ENCODE assay signal across 35 mouse cellular contexts in genomic region chr17:25215431-25215830, GRCm38 (mm10). TPM values are rescaled to one million over a fixed set of nuclear protein-coding genes. Genes with fewer than 3 reads are reported as not detected.
"Had no signal": no experiment of that assay in that cellular context is flagged by ENCODE, and none has a peak within 500 bp of the region (broad histone marks: within the 10 kb centered on the region; RNA-seq: fewer than 3 reads in every experiment).

No protein-coding gene starts in this region.

- H3K27ac ChIP-seq: embryonic facial prominence, embryonic 10.5 days; embryonic facial prominence, embryonic 12.5 days; embryonic facial prominence, embryonic 13.5 days; embryonic facial prominence, embryonic 15.5 days; forebrain, embryonic 10.5 days; forebrain, embryonic 12.5 days; forebrain, embryonic 13.5 days; forebrain, embryonic 15.5 days; gastrocnemius, adult 2 months; heart, adult 2 months; heart, embryonic 10.5 days had no signal

- H3K9ac ChIP-seq: embryonic facial prominence, embryonic 12.5 days; embryonic facial prominence, embryonic 13.5 days; embryonic facial prominence, embryonic 15.5 days; forebrain, embryonic 12.5 days; forebrain, embryonic 13.5 days; forebrain, embryonic 15.5 days; forebrain, postnatal 0 days had no signal

- H3K27me3 ChIP-seq: embryonic facial prominence, embryonic 12.5 days; embryonic facial prominence, embryonic 13.5 days; embryonic facial prominence, embryonic 15.5 days; forebrain, embryonic 12.5 days; forebrain, embryonic 13.5 days; forebrain, embryonic 15.5 days had no signal

- H3K9me3 ChIP-seq: embryonic facial prominence, embryonic 10.5 days; embryonic facial prominence, embryonic 12.5 days; embryonic facial prominence, embryonic 13.5 days; embryonic facial prominence, embryonic 15.5 days; forebrain, embryonic 10.5 days; forebrain, embryonic 12.5 days; forebrain, embryonic 13.5 days; forebrain, embryonic 15.5 days; heart, embryonic 10.5 days had no signal

- DNase-seq: cerebellum, postnatal 10 days; cerebellum, postnatal 14 days; cerebellum, postnatal 25 days; cerebellum, postnatal 36 days; embryo, embryonic 11 days; forebrain, postnatal 0 days; gastrocnemius, adult 2 months; gastrocnemius, postnatal 10 days; gastrocnemius, postnatal 14 days; gastrocnemius, postnatal 25 days; gastrocnemius, postnatal 36 days; heart, adult 18-20 months; heart, adult 2 months had no signal

- H3K4me3 ChIP-seq: embryonic facial prominence, embryonic 10.5 days; embryonic facial prominence, embryonic 12.5 days; embryonic facial prominence, embryonic 13.5 days; embryonic facial prominence, embryonic 15.5 days; erythroblast, embryonic 14.5 days; forebrain, embryonic 10.5 days; forebrain, embryonic 12.5 days; forebrain, embryonic 13.5 days; forebrain, embryonic 15.5 days; gastrocnemius, adult 2 months; heart, adult 2 months; heart, embryonic 10.5 days had no signal

- H3K4me1 ChIP-seq: embryonic facial prominence, embryonic 10.5 days; embryonic facial prominence, embryonic 12.5 days; embryonic facial prominence, embryonic 13.5 days; embryonic facial prominence, embryonic 15.5 days; forebrain, embryonic 10.5 days; forebrain, embryonic 12.5 days; forebrain, embryonic 13.5 days; forebrain, embryonic 15.5 days; heart, embryonic 10.5 days had no signal

RNA-seq across cellular contexts. Expression of gene Gm38655, which starts 40.2 kb away (rescaled TPM):
- total RNA-seq: common myeloid progenitor, adult 5-6 weeks; forebrain, postnatal 0 days; gastrocnemius, adult 18-20 months; gastrocnemius, adult 2 months; gastrocnemius, adult 8-10 months; gastrocnemius, postnatal 10 days; gastrocnemius, postnatal 14 days; gastrocnemius, postnatal 25 days; gastrocnemius, postnatal 36 days; gastrocnemius, postnatal 4 days; granulocyte monocyte progenitor cell, adult 5-6 weeks; heart, adult 18-20 months; heart, adult 2 months; heart, adult 8-10 months had no signal
- polyA plus RNA-seq: cortical plate, adult 2 months; embryonic facial prominence, embryonic 10.5 days; embryonic facial prominence, embryonic 11.5 days; embryonic facial prominence, embryonic 12.5 days; erythroblast, embryonic 14.5 days; forebrain, embryonic 10.5 days; forebrain, embryonic 11.5 days; forebrain, embryonic 12.5 days; forebrain, embryonic 13.5 days; forebrain, embryonic 14.5 days; forebrain, embryonic 15.5 days; forebrain, embryonic 16.5 days; forebrain, postnatal 0 days; frontal cortex, adult 2 months had no signal
